10 mouse cellular contexts compared by ENCODE assay signal in the genomic region with DNA sequence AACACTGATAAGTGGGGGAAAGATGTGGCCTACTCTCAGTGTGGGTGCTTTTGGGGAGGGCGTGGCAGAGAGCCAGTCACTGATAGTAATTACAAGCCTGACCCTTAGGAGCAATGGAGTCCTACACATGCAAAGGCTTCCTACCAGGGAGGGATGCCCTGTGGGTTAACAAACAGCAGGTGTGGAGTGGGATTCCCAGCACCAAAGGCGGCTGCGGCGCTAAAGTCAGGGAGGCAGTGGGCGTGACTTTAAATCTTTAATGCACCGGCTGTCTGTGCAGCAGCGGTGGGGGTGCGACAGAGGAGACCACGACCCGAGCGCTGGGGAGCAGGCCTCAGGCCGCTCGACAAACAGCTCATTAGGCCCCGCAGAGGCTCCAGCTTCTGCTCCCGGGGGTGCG. TPM values are rescaled to one million over a fixed set of nuclear protein-coding genes. Genes with fewer than 3 reads are reported as not detected.
DNase-seq lines count a peak whose midpoint lies in the region; ATAC-seq and TF ChIP-seq lines count a peak whose summit lies in the region.
"Not testable (repeated sequence)": the region's sequence is repeated elsewhere in the genome, so short reads cannot be mapped to it uniquely, and the experiment has no call there.
"Had no signal": no experiment of that assay in that cellular context is flagged by ENCODE, and none has a peak within 500 bp of the region (broad histone marks: within the 10 kb centered on the region; RNA-seq: fewer than 3 reads in every experiment).

No protein-coding gene starts in this region.

- not testable (repeated sequence) for H3K36me3 ChIP-seq in forebrain, embryonic 15.5 days; hindbrain, embryonic 10.5 days; kidney, adult 2 months (ENCODE audit: control insufficient read depth, insufficient read depth, low read length); liver, adult 2 months (ENCODE audit: control insufficient read depth, insufficient read depth, low read length); midbrain, embryonic 12.5 days; stomach, embryonic 14.5 days (ENCODE audit: control insufficient read depth, insufficient read depth, low read length)

- peak overlapping the region; percentile 41 for H3K4me2 ChIP-seq in forebrain, embryonic 15.5 days (replicated peaks)
- H3K4me2 ChIP-seq in midbrain, embryonic 12.5 days (replicated peaks): peak overlapping the region; percentile 46
- H3K4me2 ChIP-seq in stomach, embryonic 14.5 days (replicated peaks; ENCODE audit: low read depth, low read length): peak overlapping the region; percentile 32; the same call in 1 of the 2 replicates

- not testable (repeated sequence) for H3K9me3 ChIP-seq in forebrain, embryonic 15.5 days; hindbrain, embryonic 10.5 days; midbrain, embryonic 12.5 days; stomach, embryonic 14.5 days (ENCODE audit: control insufficient read depth, low read depth, low read length)

- TF ChIP-seq CTCF in kidney, adult 2 months (conservative IDR thresholded peaks at IDR 0.05; ENCODE audit: insufficient read depth, insufficient read length, low read depth, low read length); liver, adult 2 months (IDR thresholded peaks at IDR 0.05; ENCODE audit: low read depth, low read length): not testable (repeated sequence)

- H3K27ac ChIP-seq in forebrain, embryonic 15.5 days (replicated peaks); kidney, adult 2 months (ENCODE audit: insufficient read depth, low read depth, low read length); midbrain, embryonic 12.5 days (replicated peaks); stomach, embryonic 14.5 days (ENCODE audit: low read length): not testable (repeated sequence)
- H3K27ac ChIP-seq in hindbrain, embryonic 10.5 days: 0 out of 2 replicates have a peak overlapping the region, but pooled peaks have one; percentile 45
- peak overlapping the region; percentile 51 for H3K27ac ChIP-seq in liver, adult 2 months (replicated peaks; ENCODE audit: insufficient read depth, low read depth, low read length)

- not testable (repeated sequence) for H3K9ac ChIP-seq in forebrain, embryonic 15.5 days (replicated peaks); stomach, embryonic 14.5 days (replicated peaks; ENCODE audit: low read depth, low read length)
- H3K9ac ChIP-seq in liver, adult 2 months (ENCODE audit: low read depth, low read length): peak overlapping the region; percentile 77
- H3K9ac ChIP-seq in midbrain, embryonic 12.5 days (replicated peaks): 0 out of 2 replicates have a peak overlapping the region, but pooled peaks have one; percentile 28

- WGBS in forebrain, embryonic 15.5 days: 6% methylated on average over 7 of the region's 16 CpGs
- WGBS in hindbrain, embryonic 10.5 days: 5% methylated on average over 9 of the region's 16 CpGs
- 8% methylated on average over 7 of the region's 16 CpGs for WGBS in kidney, adult 2 months
- WGBS in liver, adult 2 months: 7% methylated on average over 7 of the region's 16 CpGs
- WGBS in midbrain, embryonic 12.5 days: 6% methylated on average over 7 of the region's 16 CpGs
- WGBS in stomach, embryonic 14.5 days: 2% methylated on average over 6 of the region's 16 CpGs

- DNase-seq in CD4-positive, CD25-positive, alpha-beta regulatory T cell, adult 2 months (ENCODE audit: low read depth, low spot score): peak; percentile 30
- peak; percentile 67 for DNase-seq in cerebellum, adult 9-11 months
- not testable (repeated sequence) for DNase-seq in hindbrain, embryonic 10.5 days (ENCODE audit: low spot score); kidney, adult 2 months; liver, adult 2 months (ENCODE audit: extremely low read depth, low read depth, low spot score)

- ATAC-seq in forebrain, embryonic 15.5 days (replicated peaks); midbrain, embryonic 12.5 days (ENCODE audit: low FRiP score, low read depth); stomach, embryonic 14.5 days (ENCODE audit: insufficient number of reproducible peaks, insufficient read depth, low FRiP score, low read depth): not testable (repeated sequence)

- peak overlapping the region; percentile 31 for H3K4me3 ChIP-seq in forebrain, embryonic 15.5 days
- peak overlapping the region; percentile 43 for H3K4me3 ChIP-seq in hindbrain, embryonic 10.5 days
- H3K4me3 ChIP-seq in kidney, adult 2 months (ENCODE audit: insufficient read depth, low read depth, low read length): peak overlapping the region; percentile 42
- H3K4me3 ChIP-seq in liver, adult 2 months (ENCODE audit: insufficient read depth, low read depth, low read length): peak overlapping the region; percentile 57
- peak overlapping the region; percentile 26 for H3K4me3 ChIP-seq in midbrain, embryonic 12.5 days
- H3K4me3 ChIP-seq in stomach, embryonic 14.5 days (ENCODE audit: low read depth, low read length): peak overlapping the region; percentile 12; the same call in 1 of the 2 replicates

- not testable (repeated sequence) for H3K27me3 ChIP-seq in forebrain, embryonic 15.5 days; hindbrain, embryonic 10.5 days (ENCODE audit: insufficient read depth, poor library complexity, severe bottlenecking); kidney, adult 2 months (replicated peaks; ENCODE audit: control insufficient read depth, insufficient read depth, low read length); liver, adult 2 months (ENCODE audit: control insufficient read depth, insufficient read depth, low read length); midbrain, embryonic 12.5 days; stomach, embryonic 14.5 days (ENCODE audit: control insufficient read depth, insufficient read depth, low read length)

- TF ChIP-seq POLR2A in kidney, adult 2 months (IDR thresholded peaks at IDR 0.05; ENCODE audit: low read depth, low read length); liver, adult 2 months (IDR thresholded peaks at IDR 0.05; ENCODE audit: extremely low read depth, insufficient read depth, low read length): not testable (repeated sequence)

- H3K4me1 ChIP-seq in forebrain, embryonic 15.5 days; hindbrain, embryonic 10.5 days (replicated peaks); kidney, adult 2 months (ENCODE audit: control insufficient read depth, insufficient read depth, low read length); liver, adult 2 months (ENCODE audit: control insufficient read depth, insufficient read depth, low read length); midbrain, embryonic 12.5 days; stomach, embryonic 14.5 days (ENCODE audit: control insufficient read depth, insufficient read depth, low read length): not testable (repeated sequence)

- not testable (repeated sequence) for H3K79me2 ChIP-seq in liver, adult 2 months (ENCODE audit: control insufficient read depth, insufficient read depth, low read length)

RNA-seq across cellular contexts. Expression of a gene that starts 1.1 kb away (rescaled TPM):
- polyA plus RNA-seq in forebrain, embryonic 15.5 days (2015; fragmentation: Nextera tagmentation; extraction: Ambion mirVana): 213 and 219 TPM in 2 replicates
- 51.0 and 86.2 TPM in 2 replicates for polyA plus RNA-seq in hindbrain, embryonic 10.5 days (2016; fragmentation: Nextera tagmentation; extraction: Ambion mirVana)
- 49.2 and 54.0 TPM in 2 replicates for polyA plus RNA-seq in kidney, adult 2 months (2012; rRNA removed)
- total RNA-seq in liver, adult 2 months (2014; rRNA removed): 11.9 and 13.1 TPM in 2 replicates
- 33.3 and 39.4 TPM in 2 replicates for polyA plus RNA-seq in liver, adult 2 months (2012; rRNA removed)
- 119 and 134 TPM in 2 replicates for polyA plus RNA-seq in midbrain, embryonic 12.5 days (2016; fragmentation: Nextera tagmentation; extraction: Ambion mirVana)
- 44.0 and 49.7 TPM in 2 replicates for polyA plus RNA-seq in stomach, embryonic 14.5 days (2014; fragmentation: Nextera tagmentation; extraction: Ambion mirVana)

RNA-seq across cellular contexts. Expression of a gene that starts 17.0 kb away (rescaled TPM):
- 46.3 and 46.5 TPM in 2 replicates for polyA plus RNA-seq in forebrain, embryonic 15.5 days (2015; fragmentation: Nextera tagmentation; extraction: Ambion mirVana)
- 77.4 and 89.4 TPM in 2 replicates for polyA plus RNA-seq in hindbrain, embryonic 10.5 days (2016; fragmentation: Nextera tagmentation; extraction: Ambion mirVana)
- polyA plus RNA-seq in kidney, adult 2 months (2012; rRNA removed): 60.6 and 69.7 TPM in 2 replicates
- total RNA-seq in liver, adult 2 months (2014; rRNA removed): 69.3 and 82.2 TPM in 2 replicates
- polyA plus RNA-seq in liver, adult 2 months (2012; rRNA removed): 362 and 423 TPM in 2 replicates
- polyA plus RNA-seq in midbrain, embryonic 12.5 days (2016; fragmentation: Nextera tagmentation; extraction: Ambion mirVana): 50.4 and 55.3 TPM in 2 replicates
- polyA plus RNA-seq in stomach, embryonic 14.5 days (2014; fragmentation: Nextera tagmentation; extraction: Ambion mirVana): 81.2 and 90.6 TPM in 2 replicates

RNA-seq across cellular contexts. Expression of a gene that starts 17.9 kb away (rescaled TPM):
- 22.7 and 23.5 TPM in 2 replicates for polyA plus RNA-seq in forebrain, embryonic 15.5 days (2015; fragmentation: Nextera tagmentation; extraction: Ambion mirVana)
- polyA plus RNA-seq in hindbrain, embryonic 10.5 days (2016; fragmentation: Nextera tagmentation; extraction: Ambion mirVana): 22.9 and 24.3 TPM in 2 replicates
- polyA plus RNA-seq in kidney, adult 2 months (2012; rRNA removed): 162 and 175 TPM in 2 replicates
- total RNA-seq in liver, adult 2 months (2014; rRNA removed): 52.4 and 57.9 TPM in 2 replicates
- 204 and 217 TPM in 2 replicates for polyA plus RNA-seq in liver, adult 2 months (2012; rRNA removed)
- 22.0 and 25.5 TPM in 2 replicates for polyA plus RNA-seq in midbrain, embryonic 12.5 days (2016; fragmentation: Nextera tagmentation; extraction: Ambion mirVana)
- polyA plus RNA-seq in stomach, embryonic 14.5 days (2014; fragmentation: Nextera tagmentation; extraction: Ambion mirVana): 35.4 and 40.0 TPM in 2 replicates

RNA-seq across cellular contexts. Expression of a gene that starts 42.0 kb away (rescaled TPM):
- 0.13 and 0.18 TPM in 2 replicates for polyA plus RNA-seq in forebrain, embryonic 15.5 days (2015; fragmentation: Nextera tagmentation; extraction: Ambion mirVana)
- 0.36 and 0.88 TPM in 2 replicates for polyA plus RNA-seq in hindbrain, embryonic 10.5 days (2016; fragmentation: Nextera tagmentation; extraction: Ambion mirVana)
- polyA plus RNA-seq in kidney, adult 2 months (2012; rRNA removed): not detected in 2 replicates
- not detected in 2 replicates for total RNA-seq in liver, adult 2 months (2014; rRNA removed)
- polyA plus RNA-seq in liver, adult 2 months (2012; rRNA removed): not detected in 2 replicates
- polyA plus RNA-seq in midbrain, embryonic 12.5 days (2016; fragmentation: Nextera tagmentation; extraction: Ambion mirVana): 0.26 and 0.54 TPM in 2 replicates
- polyA plus RNA-seq in stomach, embryonic 14.5 days (2014; fragmentation: Nextera tagmentation; extraction: Ambion mirVana): not detected in 2 replicates
- total RNA-seq: adrenal gland, postnatal 4 days; megakaryocyte-erythroid progenitor cell, adult 5-6 weeks had no signal

RNA-seq across cellular contexts. Expression of a gene that starts 50.0 kb away (rescaled TPM):
- 304 and 307 TPM in 2 replicates for polyA plus RNA-seq in forebrain, embryonic 15.5 days (2015; fragmentation: Nextera tagmentation; extraction: Ambion mirVana)
- 171 and 232 TPM in 2 replicates for polyA plus RNA-seq in hindbrain, embryonic 10.5 days (2016; fragmentation: Nextera tagmentation; extraction: Ambion mirVana)
- 76.0 and 92.6 TPM in 2 replicates for polyA plus RNA-seq in kidney, adult 2 months (2012; rRNA removed)
- 33.4 and 40.2 TPM in 2 replicates for total RNA-seq in liver, adult 2 months (2014; rRNA removed)
- polyA plus RNA-seq in liver, adult 2 months (2012; rRNA removed): 43.2 and 44.5 TPM in 2 replicates
- polyA plus RNA-seq in midbrain, embryonic 12.5 days (2016; fragmentation: Nextera tagmentation; extraction: Ambion mirVana): 184 and 185 TPM in 2 replicates
- 121 and 126 TPM in 2 replicates for polyA plus RNA-seq in stomach, embryonic 14.5 days (2014; fragmentation: Nextera tagmentation; extraction: Ambion mirVana)
